Mouse (Mus musculus): Measurements from ENCODE around the gene Sccpdh. TPM values are rescaled to one million over a fixed set of nuclear protein-coding genes. Genes with fewer than 3 reads are reported as not detected.

The Sccpdh gene
- total RNA-seq, 4 experiments from 2014 or later: 35.3 to 47.3 (median 40.4) TPM

- no peak for DNase-seq (ENCODE audit: low spot score in 2 of 2)
Observed at GRCm38 (mm10) chr1:179731391-179731790, 63.4 kb downstream of the Sccpdh start.

- DNase-seq (ENCODE audit: low spot score in 2 of 2): peak; percentile 34 to 47
Observed at GRCm38 (mm10) chr1:179734500-179735474, 66.8 kb downstream of the Sccpdh start.

DNA sequence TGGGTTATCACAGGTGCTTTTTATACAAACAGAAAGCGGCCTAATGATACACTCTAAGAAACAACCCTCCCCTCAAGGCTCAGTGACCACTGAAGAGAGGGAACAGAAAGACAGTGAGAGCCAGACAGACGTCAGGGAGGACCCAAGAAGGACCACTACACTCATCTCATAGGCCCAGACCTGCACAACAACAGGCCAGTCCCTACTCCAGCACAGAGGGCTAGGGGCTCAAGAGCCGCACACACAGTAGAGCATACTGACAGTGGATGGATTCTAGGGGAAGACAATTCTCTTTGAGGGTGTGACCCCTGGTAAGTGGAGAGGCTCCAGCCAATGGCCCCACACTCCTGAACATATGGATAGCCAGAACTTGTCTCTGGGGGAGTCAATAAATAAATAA, 68.5 kb downstream of the Sccpdh start:
- DNase-seq (ENCODE audit: low spot score in 2 of 2): no peak

Other genes starting within 250 kb of the Sccpdh start
- gene Smyd3, start 150.2 kb upstream of the Sccpdh start, total RNA-seq (2022): 1 to 10 TPM; 5.3 to 7.3 (median 6.5) TPM
- 10 to 100 TPM; 43.9 to 55.9 (median 46.5) TPM for gene Tfb2m, start 121.9 kb upstream of the Sccpdh start, total RNA-seq (2022)
- gene Cnst, start 121.8 kb upstream of the Sccpdh start, total RNA-seq (2022): 10 to 100 TPM; 29.5 to 38.6 (median 33.9) TPM
- gene Kif28, start 77.1 kb downstream of the Sccpdh start, total RNA-seq (2022): under 1 TPM in 1 of 4 experiments, not detected in 3; 0.11 TPM
- not detected for gene Gm10518, start 135.2 kb downstream of the Sccpdh start, total RNA-seq (2022)
- 10 to 100 TPM; 18.5 to 21.2 (median 20.1) TPM for gene Ahctf1, start 135.5 kb downstream of the Sccpdh start, total RNA-seq (2022)

Data from gastrocnemius, adult 8-10 months (tissue).